Mouse (Mus musculus) liver, adult 2 months (tissue): Measurements from ENCODE around the gene Pck2. TPM values are rescaled to one million over a fixed set of nuclear protein-coding genes. Genes with fewer than 3 reads are reported as not detected.

Experiments used
- DNase-seq: peaks from one replicate; pipeline ENCODE4 v3.0.0-alpha.2; 2011; ENCODE audit warnings: low read depth, low spot score; ENCODE audit errors: extremely low read depth
- H3K27ac ChIP-seq: fragments of 200-500 bp; replicated peaks from 2 replicates; pipeline ENCODE4 v1.5.1; 2012; ENCODE audit warnings: low read depth, mild to moderate bottlenecking, control low read depth, inconsistent platforms, low read length; ENCODE audit not compliant: insufficient read depth
- H3K27me3 ChIP-seq: fragments of 200-500 bp; 2 replicates; pipeline ENCODE4 v1.6.1; 2012; ENCODE audit warnings: mild to moderate bottlenecking, moderate library complexity, low read length, inconsistent platforms; ENCODE audit not compliant: control insufficient read depth, insufficient read depth
- H3K36me3 ChIP-seq: fragments of 200-500 bp; 2 replicates; pipeline ENCODE4 v1.6.1; 2012; ENCODE audit warnings: low read length, inconsistent platforms; ENCODE audit not compliant: control insufficient read depth, insufficient read depth
- H3K4me1 ChIP-seq: fragments of 200-500 bp; 2 replicates; pipeline ENCODE4 v1.6.1; 2011; ENCODE audit warnings: low read length; ENCODE audit not compliant: control insufficient read depth, insufficient read depth
- H3K4me3 ChIP-seq: fragments of 200-500 bp; 2 replicates; pipeline ENCODE4 v1.5.1; 2011; ENCODE audit warnings: low read depth, mild to moderate bottlenecking, control low read depth, low read length, moderate library complexity; ENCODE audit not compliant: insufficient read depth
- H3K79me2 ChIP-seq: fragments of 200-500 bp; 2 replicates; pipeline ENCODE4 v1.6.1; 2012; ENCODE audit warnings: inconsistent platforms, mild to moderate bottlenecking, low read length, moderate library complexity; ENCODE audit not compliant: control insufficient read depth, insufficient read depth
- H3K9ac ChIP-seq: fragments of 200-500 bp; 2 replicates; pipeline ENCODE4 v1.6.1; 2012; ENCODE audit warnings: low read depth, mild to moderate bottlenecking, control low read depth, inconsistent platforms, low read length
- CTCF ChIP-seq: fragments of 200-500 bp; IDR thresholded peaks from 2 replicates; pipeline ENCODE4 v1.5.1; 2011; ENCODE audit warnings: low read depth, low read length, control low read depth
- POLR2A ChIP-seq: fragments of 200-500 bp; IDR thresholded peaks from 2 replicates; pipeline ENCODE4 v1.6.1; 2011; ENCODE audit warnings: low read length, control low read depth; ENCODE audit not compliant: insufficient read depth; ENCODE audit errors: extremely low read depth
- WGBS: fragments of 180-500 bp; shearing (Covaris S2); methylation state at CpG from one replicate; pipeline ENCODE4 v1.1.7; 2018; 5-methylcytosine and 5-hydroxymethylcytosine counted together
- polyA plus RNA-seq: library from polyadenylated mRNA; depleted of rRNA; stranded (reverse); fragments of >200 nt; gene quantifications from 2 replicates; pipeline ENCODE4 v1.2.3, GENCODE M21; 2012
- total RNA-seq: library from RNA; depleted of rRNA; stranded (reverse); fragments of >200 nt; gene quantifications from 2 replicates; pipeline ENCODE4 v1.2.3, GENCODE M21; 2014

Pck2 gene
- total and polyA plus RNA-seq, 2 experiments = 1.2 to 7.3 TPM

DNA sequence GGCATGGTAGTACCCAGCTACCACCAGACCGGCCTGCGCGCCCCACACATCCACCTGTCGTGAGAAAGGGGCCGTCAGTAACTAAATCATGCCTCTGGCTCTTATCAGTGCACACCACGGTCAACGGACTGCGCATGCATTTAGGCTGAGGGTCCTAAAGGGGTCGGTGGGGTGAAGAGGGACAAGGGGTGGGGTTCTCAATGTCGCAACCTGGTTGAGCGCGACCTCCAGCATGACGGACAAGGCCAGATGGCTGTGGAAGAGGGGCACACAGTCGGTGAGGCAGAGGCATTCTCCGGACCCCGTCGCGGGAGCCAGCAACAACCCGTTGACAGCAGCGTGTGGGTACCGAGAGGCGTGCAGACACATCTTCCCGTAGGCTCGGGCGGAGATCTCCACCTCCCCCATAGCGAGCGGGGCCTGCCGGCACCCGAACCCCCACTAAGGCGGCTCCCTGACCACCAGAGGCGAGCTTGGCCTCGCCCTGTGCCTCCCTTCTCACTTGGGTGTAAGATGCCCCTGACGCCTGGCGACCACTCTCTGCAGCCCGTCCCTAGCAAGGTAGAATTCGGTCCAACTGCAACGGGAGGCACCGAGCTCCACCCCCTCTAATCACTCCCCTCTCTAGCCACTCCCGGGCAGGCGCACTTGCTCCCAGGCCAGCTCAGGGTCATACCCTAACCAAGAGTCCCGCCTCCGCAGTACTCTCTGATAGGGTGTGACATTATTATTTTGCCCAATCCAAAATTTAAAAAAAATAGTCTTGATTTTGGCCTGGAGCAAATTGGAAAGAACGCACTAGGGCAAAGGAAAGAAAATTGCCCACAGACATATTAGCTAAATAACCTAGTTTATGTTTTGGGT lies 44.9 kb downstream of the Pck2 start, which contains the start of gene Emc9:
Gene Emc9 (minus strand): TSS at position 601 of the 864 bp plus-strand sequence.
- H3K27me3 ChIP-seq = no peaks in the 10 kb centered on the region
- WGBS = 2% methylated on average over 43 of the region's 43 CpGs
- H3K4me1 ChIP-seq = peaks cover 8% of the 10 kb centered on the region
- H3K9ac ChIP-seq = peak within 1 kb of the TSS; percentile 80
- TF ChIP-seq POLR2A (peak; percentile 42; the same call in 1 of the 2 replicates), CTCF (no peak)
- peaks cover 16% of the 10 kb centered on the region for H3K36me3 ChIP-seq
- peaks cover 5% of the 10 kb centered on the region; the same call in 1 of the 2 replicates for H3K79me2 ChIP-seq
- H3K27ac ChIP-seq = peak within 1 kb of the TSS; percentile 62
- H3K4me3 ChIP-seq = peak within 1 kb of the TSS; percentile 81
- peak; percentile 89 for DNase-seq

DNA sequence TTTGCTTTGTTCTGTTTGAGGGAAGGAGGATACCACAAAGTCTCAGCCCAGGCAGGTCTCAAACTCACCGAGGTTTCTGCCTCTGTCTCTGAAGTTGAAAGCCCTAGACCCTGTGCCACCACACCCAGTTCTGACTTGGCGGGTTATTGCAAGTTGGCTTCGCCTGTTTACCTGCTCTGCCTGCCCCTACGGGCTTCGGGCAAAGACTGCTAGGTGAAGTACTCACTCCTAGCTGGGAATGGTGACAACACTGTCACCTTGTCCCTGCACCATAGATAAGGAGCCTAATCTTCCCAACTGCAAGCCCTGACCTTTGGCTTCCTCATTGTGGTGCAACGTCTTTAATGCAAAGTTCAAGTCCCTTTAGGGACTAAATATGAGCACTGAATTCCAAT lies 45.5 kb downstream of the Pck2 start:
- TF ChIP-seq POLR2A (no peak), CTCF (no peak)
- peak; percentile 91 for DNase-seq
- WGBS = 15% methylated on average over 6 of the region's 6 CpGs

DNA sequence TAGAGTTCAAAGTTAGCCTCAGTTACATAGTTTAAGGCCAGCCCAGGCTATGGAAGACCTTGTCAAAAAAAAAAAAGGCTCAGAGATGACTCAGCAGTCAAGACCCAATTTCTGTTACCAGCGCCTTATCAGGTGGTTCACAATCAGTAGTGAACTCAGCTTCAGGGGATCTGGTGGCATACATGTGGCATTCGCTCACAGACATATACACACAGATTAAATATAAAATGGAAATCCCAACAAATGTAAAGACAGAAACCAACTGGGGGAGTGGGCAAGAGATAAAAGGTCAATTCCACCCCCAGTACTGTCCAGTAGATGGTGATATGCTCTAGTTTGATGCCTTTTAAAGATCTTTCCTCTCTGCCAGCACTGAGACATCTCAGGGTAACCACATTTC lies 46.1 kb downstream of the Pck2 start:
- H3K4me3 ChIP-seq = no peak overlapping the region
- H3K9ac ChIP-seq = no peak overlapping the region
- H3K27me3 ChIP-seq = no peaks in the 10 kb centered on the region
- WGBS = 80% methylated on average over 2 of the region's 2 CpGs
- DNase-seq = no peak
- H3K79me2 ChIP-seq = no peaks in the 10 kb centered on the region; the same call in 1 of the 2 replicates
- peaks cover 8% of the 10 kb centered on the region for H3K4me1 ChIP-seq
- TF ChIP-seq CTCF (no peak), POLR2A (no peak)
- H3K36me3 ChIP-seq = peaks cover 10% of the 10 kb centered on the region
- peak overlapping the region; percentile 52 for H3K27ac ChIP-seq

More for the DNA sequence above, 45.5 kb downstream of the Pck2 start:
- no peak overlapping the region for H3K9ac ChIP-seq
- peaks cover 8% of the 10 kb centered on the region for H3K4me1 ChIP-seq
- no peak overlapping the region for H3K4me3 ChIP-seq
- H3K36me3 ChIP-seq = peaks cover 13% of the 10 kb centered on the region
- peak overlapping the region; percentile 52 for H3K27ac ChIP-seq
- no peaks in the 10 kb centered on the region for H3K27me3 ChIP-seq
- no peaks in the 10 kb centered on the region; the same call in 1 of the 2 replicates for H3K79me2 ChIP-seq

DNA sequence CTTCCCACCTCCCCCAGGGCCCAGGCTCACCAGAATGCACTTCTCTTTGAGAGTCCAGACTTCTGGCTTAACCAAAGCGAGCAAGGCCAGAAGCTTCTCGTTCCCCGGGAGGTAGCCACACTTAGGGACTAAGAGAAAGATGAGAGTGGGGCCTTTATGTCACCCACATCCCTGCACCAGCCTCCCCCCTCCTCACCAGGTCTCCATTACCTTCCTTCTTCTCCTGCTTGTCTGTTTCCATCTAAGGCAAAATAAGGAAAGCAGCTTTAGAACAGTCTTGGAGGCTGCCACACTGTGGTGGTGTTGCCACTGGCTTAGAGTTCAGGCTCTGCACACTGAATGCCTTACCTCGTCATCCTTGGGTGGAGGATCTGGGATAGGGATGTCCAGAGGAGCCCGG lies 49.2 kb downstream of the Pck2 start:
- no peak overlapping the region for H3K27ac ChIP-seq
- 93% methylated on average over 5 of the region's 5 CpGs for WGBS

DNA sequence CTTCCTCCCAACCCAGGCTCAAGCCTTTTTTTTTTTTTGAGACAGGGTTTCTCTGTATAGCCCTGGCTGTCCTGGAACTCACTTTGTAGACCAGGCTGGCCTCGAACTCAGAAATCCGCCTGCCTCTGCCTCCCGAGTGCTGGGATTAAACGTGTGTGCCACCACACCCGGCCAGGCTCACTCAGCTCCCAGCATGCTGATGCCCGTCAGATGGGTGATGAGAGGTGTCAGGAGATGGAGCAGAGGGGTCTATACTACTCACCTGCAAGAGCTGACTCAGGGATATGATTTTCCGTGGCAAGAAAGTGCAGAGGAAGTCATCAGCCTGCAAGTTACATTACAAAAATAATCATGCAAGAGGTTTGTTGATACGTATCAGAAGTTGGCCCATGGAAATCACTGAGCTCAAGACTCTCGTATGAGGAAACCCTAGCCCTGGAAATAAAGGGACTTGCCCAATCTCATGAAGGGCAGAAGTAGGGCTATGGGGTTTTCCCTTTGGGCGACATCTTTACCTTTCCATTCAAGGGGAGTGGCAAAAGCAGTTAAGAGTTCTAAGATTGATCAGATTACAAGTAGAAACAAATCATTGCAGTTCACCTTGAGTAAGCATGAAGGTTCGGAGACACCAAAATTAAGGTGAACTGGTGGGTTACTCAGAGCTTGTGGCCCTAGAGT lies 49.8 kb downstream of the Pck2 start:
- no peak for DNase-seq
- peaks cover 15% of the 10 kb centered on the region for H3K4me1 ChIP-seq
- H3K4me3 ChIP-seq = peak overlapping the region; percentile 84
- peaks cover 12% of the 10 kb centered on the region; the same call in 1 of the 2 replicates for H3K79me2 ChIP-seq
- H3K36me3 ChIP-seq = peaks cover 11% of the 10 kb centered on the region
- TF ChIP-seq POLR2A (no peak), CTCF (no peak)
- no peaks in the 10 kb centered on the region for H3K27me3 ChIP-seq
- H3K27ac ChIP-seq = peak overlapping the region; percentile 75
- WGBS = 62% methylated on average over 11 of the region's 11 CpGs
- H3K9ac ChIP-seq = peak overlapping the region; percentile 84

More for the DNA sequence above, 49.2 kb downstream of the Pck2 start:
- no peak for DNase-seq
- Histone ChIP-seq H3K79me2 (peaks cover 10% of the 10 kb centered on the region; the same call in 1 of the 2 replicates), H3K36me3 (peaks cover 7% of the 10 kb centered on the region), H3K27me3 (no peaks in the 10 kb centered on the region), H3K4me1 (peaks cover 15% of the 10 kb centered on the region), H3K9ac (no peak overlapping the region), H3K4me3 (no peak overlapping the region)
- TF ChIP-seq POLR2A = no peak
- TF ChIP-seq CTCF = no peak
